Mouse (Mus musculus) intestine, embryonic 14.5 days (tissue): ENCODE results near the gene Fbrsl1. TPM values are rescaled to one million over a fixed set of nuclear protein-coding genes. Genes with fewer than 3 reads are reported as not detected.

ENCODE experiments used
- ATAC-seq: fragments of 200-750 bp; cut with Nextera tagmentation; replicated peaks from 2 replicates; pipeline ENCODE4 v1.8.0; 2017; ENCODE audit warnings: low read depth, moderate number of reproducible peaks, moderate TSS enrichment, moderate library complexity; ENCODE audit not compliant: low FRiP score, low TSS enrichment
- DNase-seq: peaks from one replicate; pipeline ENCODE4 v3.0.0-alpha.2; 2018; ENCODE audit warnings: low spot score
- H3K27ac ChIP-seq: fragments of 300-500 bp; sonication (generic); 2 replicates; pipeline ENCODE4 v1.5.1; 2014; ENCODE audit warnings: low read depth, mild to moderate bottlenecking, control low read depth
- H3K27me3 ChIP-seq: fragments of 300-500 bp; sonication (generic); replicated peaks from 2 replicates; pipeline ENCODE4 v1.6.1; 2014; ENCODE audit warnings: low read length, control low read depth; ENCODE audit not compliant: control insufficient read depth, insufficient read depth
- H3K36me3 ChIP-seq: fragments of 300-500 bp; sonication (generic); 2 replicates; pipeline ENCODE4 v1.6.1; 2014; ENCODE audit warnings: low read length, control low read depth; ENCODE audit not compliant: control insufficient read depth, insufficient read depth
- H3K4me1 ChIP-seq: fragments of 300-500 bp; sonication (generic); replicated peaks from 2 replicates; pipeline ENCODE4 v1.6.1; 2014; ENCODE audit warnings: low read length, control low read depth, mixed read lengths; ENCODE audit not compliant: control insufficient read depth, insufficient read depth
- H3K4me2 ChIP-seq: fragments of 300-500 bp; sonication (generic); 2 replicates; pipeline ENCODE4 v1.6.1; 2014; ENCODE audit warnings: low read length
- H3K4me3 ChIP-seq: fragments of 300-500 bp; sonication (generic); 2 replicates; pipeline ENCODE4 v1.5.1; 2014; ENCODE audit warnings: low read depth, low read length, control low read depth, mixed read lengths
- H3K9ac ChIP-seq: fragments of 300-500 bp; sonication (generic); 2 replicates; pipeline ENCODE4 v1.6.1; 2014; ENCODE audit warnings: mild to moderate bottlenecking, low read length
- H3K9me3 ChIP-seq: fragments of 300-500 bp; sonication (generic); 2 replicates; pipeline ENCODE4 v1.6.1; 2016; ENCODE audit warnings: low read length, control low read depth; ENCODE audit not compliant: control insufficient read depth
- WGBS: fragments of 180-500 bp; shearing (Covaris S2); extraction: QIAGEN DNeasy Blood & Tissue Kit; methylation state at CpG from one replicate; pipeline ENCODE4 v1.1.7; 2014; 5-methylcytosine and 5-hydroxymethylcytosine counted together
- polyA plus RNA-seq: library from polyadenylated mRNA; unstranded; fragments of >200 nt; fragmentation: Nextera tagmentation; extraction: Ambion mirVana; gene quantifications from 2 replicates; pipeline ENCODE4 v1.2.1, GENCODE M21; 2014

The Fbrsl1 gene
- polyA plus RNA-seq, 1 experiment from 2014 or later = 13.3 TPM

DNA sequence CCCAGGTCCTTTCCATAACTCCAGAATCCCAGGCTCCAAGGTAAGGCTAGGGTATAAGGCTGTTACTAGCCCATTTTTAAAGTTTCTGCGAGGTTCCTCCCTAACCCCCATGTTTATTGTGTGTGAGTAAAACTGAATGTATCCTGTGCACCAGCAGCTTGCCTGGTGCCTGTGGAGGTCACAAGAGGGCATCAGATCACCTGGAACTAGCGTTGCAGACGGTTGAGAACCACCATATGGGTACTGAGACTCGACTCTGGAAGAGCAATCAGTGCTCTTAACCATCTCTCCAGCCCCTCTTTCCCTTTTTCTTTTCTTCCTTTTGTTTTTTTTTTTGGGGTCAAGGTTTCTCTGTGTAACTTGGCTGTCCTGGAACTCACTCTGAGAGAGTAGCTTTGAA is 68.5 kb downstream of the Fbrsl1 start:
- no peaks in the 10 kb centered on the region for H3K27me3 ChIP-seq
- no peak for ATAC-seq
- DNase-seq = no peak
- H3K4me3 ChIP-seq = no peak overlapping the region
- 84% methylated on average over 4 of the region's 4 CpGs for WGBS
- no peak overlapping the region for H3K9ac ChIP-seq
- no peak overlapping the region for H3K4me2 ChIP-seq
- H3K36me3 ChIP-seq = peaks cover 13% of the 10 kb centered on the region; the same call in 1 of the 2 replicates
- no peak overlapping the region for H3K27ac ChIP-seq
- H3K9me3 ChIP-seq = no peaks in the 10 kb centered on the region
- no peaks in the 10 kb centered on the region for H3K4me1 ChIP-seq

DNA sequence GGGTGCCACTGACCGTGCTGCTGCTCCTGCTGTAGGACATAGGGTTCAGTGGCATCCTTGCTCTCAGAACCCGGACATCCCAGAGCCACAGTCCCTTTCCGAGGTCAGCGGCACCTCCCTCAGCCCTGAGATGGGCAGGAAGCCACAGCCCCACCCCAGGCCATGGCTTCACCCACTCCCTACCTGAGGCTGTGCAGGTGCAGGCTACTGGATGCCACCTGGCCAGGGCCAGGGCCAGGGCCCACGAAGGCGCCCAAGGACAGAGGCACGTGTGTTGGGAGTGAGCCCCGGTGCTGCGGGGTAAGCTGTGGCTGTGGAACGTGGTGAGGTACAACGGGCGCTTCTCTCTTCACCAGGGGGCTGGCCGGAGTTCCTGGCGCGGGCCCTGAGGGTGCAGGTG is 69.2 kb downstream of the Fbrsl1 start:
- Histone ChIP-seq H3K9me3 (no peaks in the 10 kb centered on the region), H3K27me3 (no peaks in the 10 kb centered on the region), H3K4me3 (no peak overlapping the region), H3K27ac (no peak overlapping the region), H3K36me3 (peaks cover 13% of the 10 kb centered on the region; the same call in 1 of the 2 replicates), H3K4me2 (no peak overlapping the region), H3K4me1 (no peaks in the 10 kb centered on the region), H3K9ac (no peak overlapping the region)
- no peak for DNase-seq
- no peak for ATAC-seq
- 92% methylated on average over 15 of the region's 15 CpGs for WGBS

DNA sequence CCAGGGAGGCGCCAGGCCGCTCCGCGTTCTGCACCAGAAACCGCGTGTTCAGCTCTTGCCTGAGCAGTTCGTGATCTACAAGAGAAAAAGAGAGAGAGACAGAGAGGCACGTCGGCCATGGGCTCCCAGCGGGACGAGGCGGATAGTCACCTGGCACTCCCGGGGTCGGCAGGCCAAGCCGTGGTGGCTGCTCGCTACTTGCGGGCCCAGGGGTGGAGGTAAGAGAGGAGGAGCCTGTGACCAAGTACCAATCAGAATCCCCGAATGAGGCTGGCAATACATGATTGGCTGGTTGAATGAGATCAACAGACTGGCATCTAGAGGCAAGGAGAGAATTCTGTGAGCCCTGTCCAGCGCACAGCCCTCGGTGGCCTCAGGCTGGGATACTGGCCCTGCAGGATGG is 70.1 kb downstream of the Fbrsl1 start:
- no peak overlapping the region for H3K27ac ChIP-seq
- H3K36me3 ChIP-seq = peaks cover 16% of the 10 kb centered on the region; the same call in 1 of the 2 replicates
- H3K9me3 ChIP-seq = no peaks in the 10 kb centered on the region
- H3K4me3 ChIP-seq = no peak overlapping the region
- H3K4me2 ChIP-seq = no peak overlapping the region
- WGBS = 39% methylated on average over 16 of the region's 20 CpGs
- ATAC-seq = no peak
- no peak overlapping the region for H3K9ac ChIP-seq
- DNase-seq = no peak
- no peaks in the 10 kb centered on the region for H3K27me3 ChIP-seq
- H3K4me1 ChIP-seq = no peaks in the 10 kb centered on the region

DNA sequence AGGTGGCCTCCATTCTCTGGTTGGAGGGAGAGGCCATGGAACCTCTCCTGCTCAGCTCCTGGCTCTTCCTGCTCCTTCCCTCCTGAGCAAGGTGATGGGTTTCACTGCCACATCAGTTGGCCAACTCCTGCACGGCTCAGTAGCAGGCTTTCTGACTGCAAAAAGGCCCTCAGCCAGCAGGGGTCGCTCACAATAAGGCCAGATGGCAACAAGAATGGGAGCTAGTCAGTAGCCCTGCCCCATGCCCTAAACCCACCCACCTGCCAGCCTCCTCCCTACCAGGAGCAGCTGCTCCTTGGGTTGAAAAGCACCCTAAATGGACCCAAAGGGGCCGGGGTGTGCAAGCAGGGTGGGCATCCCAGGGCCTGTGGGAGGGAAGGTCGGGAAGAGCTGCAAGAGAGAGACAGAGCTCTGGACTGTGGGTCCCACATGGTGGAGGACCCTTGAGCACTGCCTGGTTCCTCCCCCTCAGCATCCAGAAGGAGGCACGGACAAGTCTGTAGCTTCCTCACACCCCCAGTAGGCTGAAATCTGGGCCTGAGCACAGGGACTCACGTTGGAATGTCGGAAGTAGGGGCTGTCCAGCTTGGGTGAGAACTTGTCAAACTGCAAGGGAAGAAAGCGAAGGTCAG is 71.4 kb downstream of the Fbrsl1 start:
- Histone ChIP-seq H3K4me2 (no peak overlapping the region), H3K27me3 (no peaks in the 10 kb centered on the region), H3K9ac (no peak overlapping the region), H3K9me3 (no peaks in the 10 kb centered on the region), H3K27ac (no peak overlapping the region), H3K4me3 (no peak overlapping the region), H3K4me1 (no peaks in the 10 kb centered on the region), H3K36me3 (peaks cover 16% of the 10 kb centered on the region; the same call in 1 of the 2 replicates)
- WGBS = 57% methylated on average over 8 of the region's 8 CpGs
- ATAC-seq = no peak; the same call in 1 of the 2 replicates
- peak; percentile 89 for DNase-seq

DNA sequence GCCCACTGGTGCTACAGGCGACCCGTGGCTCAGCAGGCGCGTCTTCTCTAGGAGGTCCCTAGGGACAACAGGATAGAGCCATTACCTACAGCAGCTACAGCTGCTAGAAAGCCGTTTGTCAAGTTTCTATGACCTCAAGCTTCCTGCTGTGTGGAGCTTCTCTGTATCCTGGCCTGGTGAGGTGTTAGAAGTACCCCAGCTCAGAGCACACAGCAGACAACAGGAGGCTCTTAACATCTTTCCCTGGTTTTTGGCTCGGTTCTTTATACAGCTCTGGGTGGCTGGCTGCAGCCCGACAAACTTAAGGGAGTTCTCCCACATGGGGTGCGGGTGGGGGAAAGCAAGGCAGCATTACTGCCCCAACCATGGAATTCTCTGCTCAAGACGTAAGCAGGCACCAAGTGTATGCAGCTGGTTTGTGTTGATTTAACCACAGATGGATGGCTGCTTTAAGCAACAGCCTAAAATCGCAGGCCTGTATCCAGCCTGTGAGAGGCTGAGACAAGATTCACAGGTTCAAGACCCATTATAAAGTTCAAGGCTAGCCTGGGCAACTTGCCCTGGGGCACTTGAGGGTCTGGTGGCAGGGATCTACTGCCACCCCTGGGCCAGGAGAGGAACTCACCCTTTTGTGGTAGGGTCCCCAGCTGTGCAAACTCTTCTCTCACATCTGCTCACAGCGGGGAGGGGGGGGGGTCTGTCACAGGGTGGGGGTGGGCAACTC is 84.3 kb downstream of the Fbrsl1 start:
- 42% methylated on average over 11 of the region's 11 CpGs for WGBS
- Histone ChIP-seq H3K9me3 (no peaks in the 10 kb centered on the region), H3K9ac (peak overlapping the region; percentile 31; the same call in 1 of the 2 replicates), H3K27ac (no peak overlapping the region), H3K36me3 (peaks cover 15% of the 10 kb centered on the region), H3K4me3 (peak overlapping the region; percentile 45), H3K27me3 (no peaks in the 10 kb centered on the region), H3K4me2 (peak overlapping the region; percentile 82), H3K4me1 (peaks cover 5% of the 10 kb centered on the region; the same call in 1 of the 2 replicates)
- DNase-seq (no peak), ATAC-seq (peak; percentile 46; the same call in 1 of the 2 replicates)

DNA sequence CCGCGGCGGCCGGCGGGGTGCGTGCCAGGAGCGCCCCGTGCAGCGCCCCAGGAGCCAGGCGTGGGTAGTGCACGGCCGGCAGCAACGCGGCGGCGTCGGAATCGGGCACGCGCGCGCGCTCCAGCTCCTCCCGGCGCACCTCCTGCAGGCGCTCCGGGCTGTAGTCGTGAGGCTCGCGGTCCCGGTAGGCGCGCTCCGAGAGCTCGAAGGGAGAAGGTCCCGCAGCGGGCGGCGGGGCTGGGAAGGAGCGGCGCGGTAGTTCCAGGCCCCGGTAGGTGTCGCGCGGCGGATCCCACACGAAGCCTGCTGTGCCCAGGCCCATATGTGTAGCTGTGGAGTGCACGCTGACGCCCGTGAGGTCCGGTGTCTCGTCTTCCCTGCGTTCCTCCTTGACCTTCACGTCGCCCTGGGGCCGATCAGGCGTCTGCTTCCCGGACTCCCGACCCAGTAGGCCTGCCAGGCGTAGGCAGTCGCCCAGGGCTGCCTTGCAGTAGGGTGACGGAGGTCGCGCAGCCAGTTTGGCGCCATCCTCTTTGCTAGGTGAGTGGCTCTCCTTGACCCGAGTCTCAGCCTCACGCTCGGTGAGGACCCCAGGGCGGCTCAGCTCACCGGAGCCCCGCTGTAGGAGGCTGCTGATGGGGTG is 85.0 kb downstream of the Fbrsl1 start:
- Histone ChIP-seq H3K4me1 (peaks cover 5% of the 10 kb centered on the region; the same call in 1 of the 2 replicates), H3K4me2 (peak overlapping the region; percentile 82), H3K27me3 (no peaks in the 10 kb centered on the region), H3K9me3 (no peaks in the 10 kb centered on the region), H3K9ac (peak overlapping the region; percentile 31), H3K27ac (no peak overlapping the region), H3K36me3 (peaks cover 9% of the 10 kb centered on the region; the same call in 1 of the 2 replicates), H3K4me3 (peak overlapping the region; percentile 45)
- DNase-seq (peak; percentile 90), ATAC-seq (peak; percentile 77)
- 5% methylated on average over 69 of the region's 72 CpGs for WGBS

DNA sequence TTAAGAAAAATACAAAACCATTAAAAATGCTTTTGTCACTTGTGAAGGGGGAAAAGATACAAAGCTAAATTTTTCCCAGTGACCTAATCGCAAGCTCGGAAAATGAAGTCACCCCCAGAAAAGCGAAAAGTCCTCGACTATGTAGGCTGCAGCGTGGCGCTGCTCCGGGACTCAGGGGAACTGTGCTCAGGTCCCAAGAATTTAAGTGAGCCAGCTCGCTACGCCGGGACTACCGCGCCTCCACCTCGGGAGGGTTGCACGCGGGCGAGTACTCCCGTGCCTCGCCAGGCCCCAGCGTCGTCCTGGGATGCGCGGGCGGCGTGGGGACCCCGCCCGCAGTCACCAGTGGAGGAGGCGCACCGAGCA is 85.5 kb downstream of the Fbrsl1 start:
- Histone ChIP-seq H3K4me2 (peak overlapping the region; percentile 82), H3K4me3 (peak overlapping the region; percentile 45), H3K27me3 (no peaks in the 10 kb centered on the region), H3K9me3 (no peaks in the 10 kb centered on the region), H3K9ac (peak overlapping the region; percentile 31), H3K27ac (no peak overlapping the region), H3K4me1 (peaks cover 5% of the 10 kb centered on the region; the same call in 1 of the 2 replicates), H3K36me3 (peaks cover 9% of the 10 kb centered on the region; the same call in 1 of the 2 replicates)
- WGBS = 3% methylated on average over 28 of the region's 28 CpGs
- ATAC-seq = peak; percentile 26; the same call in 1 of the 2 replicates
- DNase-seq = no peak

DNA sequence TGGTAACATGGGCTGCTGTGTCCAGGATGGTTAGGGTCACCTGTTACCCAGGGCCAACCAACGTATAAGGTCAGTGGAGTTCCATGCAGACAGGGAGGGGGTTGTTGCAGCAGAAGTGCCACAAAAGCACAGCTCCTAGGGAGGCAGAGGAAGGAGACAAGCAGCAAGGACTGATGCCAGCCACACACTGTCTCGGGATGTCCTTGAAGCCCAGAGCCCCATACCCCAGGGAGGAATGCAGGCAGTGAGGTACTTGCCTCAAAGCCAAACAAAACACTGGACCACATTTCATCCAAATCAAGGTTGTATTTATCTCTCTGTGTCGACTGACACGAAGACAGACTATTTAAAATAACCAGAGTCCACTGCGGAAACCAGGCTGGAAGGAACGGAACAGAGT is 86.8 kb downstream of the Fbrsl1 start:
- Histone ChIP-seq H3K36me3 (0 out of 2 replicates have a peak, but pooled peaks cover 4% of the 10 kb centered on the region), H3K4me2 (no peak overlapping the region), H3K27ac (no peak overlapping the region), H3K9me3 (no peaks in the 10 kb centered on the region), H3K27me3 (no peaks in the 10 kb centered on the region), H3K9ac (no peak overlapping the region), H3K4me1 (peaks cover 5% of the 10 kb centered on the region; the same call in 1 of the 2 replicates), H3K4me3 (no peak overlapping the region)
- no peak for ATAC-seq
- no peak for DNase-seq
- WGBS = 76% methylated on average over 6 of the region's 6 CpGs
